Mouse (Mus musculus): ENCODE results near the gene Scn3b. TPM values are rescaled to one million over a fixed set of nuclear protein-coding genes. Genes with fewer than 3 reads are reported as not detected.

Gene Scn3b
- polyA plus RNA-seq, 1 experiment = 7.2 TPM

GRCm38 (mm10) chr9:40299323-40299722 is 30.3 kb downstream of the Scn3b start:
- Histone ChIP-seq H3K36me3 (ENCODE audit: control insufficient read depth, insufficient read depth, low read length, poor library complexity, severe bottlenecking) (peaks cover 11% of the 10 kb centered on the region), H3K9ac (ENCODE audit: low read depth, poor library complexity, severe bottlenecking) (no peak overlapping the region), H3K9me3 (replicated peaks; ENCODE audit: control insufficient read depth, insufficient read depth, low read length, poor library complexity, severe bottlenecking) (no peaks in the 10 kb centered on the region), H3K4me3 (ENCODE audit: low read depth, low read length) (no peak overlapping the region), H3K4me1 (ENCODE audit: control insufficient read depth, insufficient read depth, low read length) (peaks cover 3% of the 10 kb centered on the region), H3K27me3 (ENCODE audit: control insufficient read depth, insufficient read depth, low read length, poor library complexity, severe bottlenecking) (no peaks in the 10 kb centered on the region), H3K27ac (ENCODE audit: insufficient read depth, low read length) (no peak overlapping the region)
- TF ChIP-seq POLR2A (IDR thresholded peaks at IDR 0.05; ENCODE audit: insufficient read depth, low read length) = no peak
- TF ChIP-seq CTCF (IDR thresholded peaks at IDR 0.05; ENCODE audit: low read depth, low read length) = no peak
- no peak for TF ChIP-seq EP300 (IDR thresholded peaks at IDR 0.05; ENCODE audit: insufficient read depth, low read depth, low read length)

- H3K27ac ChIP-seq (ENCODE audit: insufficient read depth, low read length) = no peak overlapping the region
- peaks cover 3% of the 10 kb centered on the region for H3K4me1 ChIP-seq (ENCODE audit: control insufficient read depth, insufficient read depth, low read length)
- H3K4me3 ChIP-seq (ENCODE audit: low read depth, low read length) = no peak overlapping the region
- H3K27me3 ChIP-seq (ENCODE audit: control insufficient read depth, insufficient read depth, low read length, poor library complexity, severe bottlenecking) = no peaks in the 10 kb centered on the region
- peaks cover 12% of the 10 kb centered on the region for H3K36me3 ChIP-seq (ENCODE audit: control insufficient read depth, insufficient read depth, low read length, poor library complexity, severe bottlenecking)
- TF ChIP-seq EP300 (IDR thresholded peaks at IDR 0.05; ENCODE audit: insufficient read depth, low read depth, low read length) (no peak), CTCF (IDR thresholded peaks at IDR 0.05; ENCODE audit: low read depth, low read length) (no peak), POLR2A (IDR thresholded peaks at IDR 0.05; ENCODE audit: insufficient read depth, low read length) (no peak)
- H3K9ac ChIP-seq (ENCODE audit: low read depth, poor library complexity, severe bottlenecking) = no peak overlapping the region
- no peaks in the 10 kb centered on the region for H3K9me3 ChIP-seq (replicated peaks; ENCODE audit: control insufficient read depth, insufficient read depth, low read length, poor library complexity, severe bottlenecking)
Observed at GRCm38 (mm10) chr9:40300018-40300989, 31.3 kb downstream of the Scn3b start.

- Histone ChIP-seq H3K9me3 (replicated peaks; ENCODE audit: control insufficient read depth, insufficient read depth, low read length, poor library complexity, severe bottlenecking) (no peaks in the 10 kb centered on the region), H3K4me3 (ENCODE audit: low read depth, low read length) (no peak overlapping the region), H3K9ac (ENCODE audit: low read depth, poor library complexity, severe bottlenecking) (no peak overlapping the region), H3K36me3 (ENCODE audit: control insufficient read depth, insufficient read depth, low read length, poor library complexity, severe bottlenecking) (peaks cover 13% of the 10 kb centered on the region), H3K27ac (ENCODE audit: insufficient read depth, low read length) (no peak overlapping the region), H3K27me3 (ENCODE audit: control insufficient read depth, insufficient read depth, low read length, poor library complexity, severe bottlenecking) (no peaks in the 10 kb centered on the region), H3K4me1 (ENCODE audit: control insufficient read depth, insufficient read depth, low read length) (peaks cover 3% of the 10 kb centered on the region)
- no peak for TF ChIP-seq CTCF (IDR thresholded peaks at IDR 0.05; ENCODE audit: low read depth, low read length)
- TF ChIP-seq EP300 (IDR thresholded peaks at IDR 0.05; ENCODE audit: insufficient read depth, low read depth, low read length) = no peak
- no peak for TF ChIP-seq POLR2A (IDR thresholded peaks at IDR 0.05; ENCODE audit: insufficient read depth, low read length)
Observed at GRCm38 (mm10) chr9:40301475-40301874, 32.5 kb downstream of the Scn3b start.

GRCm38 (mm10) chr9:40302375-40302774 is 33.4 kb downstream of the Scn3b start:
- H3K9ac ChIP-seq (ENCODE audit: low read depth, poor library complexity, severe bottlenecking) = no peak overlapping the region
- H3K4me1 ChIP-seq (ENCODE audit: control insufficient read depth, insufficient read depth, low read length) = no peaks in the 10 kb centered on the region
- H3K36me3 ChIP-seq (ENCODE audit: control insufficient read depth, insufficient read depth, low read length, poor library complexity, severe bottlenecking) = peaks cover 14% of the 10 kb centered on the region
- H3K27me3 ChIP-seq (ENCODE audit: control insufficient read depth, insufficient read depth, low read length, poor library complexity, severe bottlenecking) = no peaks in the 10 kb centered on the region
- H3K9me3 ChIP-seq (replicated peaks; ENCODE audit: control insufficient read depth, insufficient read depth, low read length, poor library complexity, severe bottlenecking) = no peaks in the 10 kb centered on the region
- no peak overlapping the region for H3K27ac ChIP-seq (ENCODE audit: insufficient read depth, low read length)
- no peak overlapping the region for H3K4me3 ChIP-seq (ENCODE audit: low read depth, low read length)
- TF ChIP-seq CTCF (IDR thresholded peaks at IDR 0.05; ENCODE audit: low read depth, low read length) (no peak), EP300 (IDR thresholded peaks at IDR 0.05; ENCODE audit: insufficient read depth, low read depth, low read length) (no peak), POLR2A (IDR thresholded peaks at IDR 0.05; ENCODE audit: insufficient read depth, low read length) (no peak)

DNA sequence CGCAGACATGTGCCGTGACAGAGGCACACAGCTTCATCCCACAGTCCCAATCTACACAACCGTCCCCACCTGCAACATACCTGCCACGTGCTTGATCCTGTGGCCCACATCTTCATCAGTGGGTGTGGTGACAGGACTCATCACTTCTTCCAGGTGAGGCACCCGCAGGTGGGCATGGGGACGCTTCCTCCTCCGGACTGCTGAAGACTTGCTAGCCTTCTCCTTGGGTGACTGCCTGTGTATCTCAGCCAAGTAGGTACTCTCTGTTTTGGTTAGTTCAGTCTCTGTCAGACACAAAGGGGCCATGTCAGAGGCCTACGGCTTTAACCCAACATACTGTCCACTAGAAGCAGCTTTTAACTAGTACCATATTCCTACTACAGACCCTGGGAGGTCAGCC is 35.2 kb downstream of the Scn3b start:
- no peaks in the 10 kb centered on the region for H3K9me3 ChIP-seq (replicated peaks; ENCODE audit: control insufficient read depth, insufficient read depth, low read length, poor library complexity, severe bottlenecking)
- peaks cover 20% of the 10 kb centered on the region for H3K36me3 ChIP-seq (ENCODE audit: control insufficient read depth, insufficient read depth, low read length, poor library complexity, severe bottlenecking)
- TF ChIP-seq EP300 (IDR thresholded peaks at IDR 0.05; ENCODE audit: insufficient read depth, low read depth, low read length) (no peak), CTCF (IDR thresholded peaks at IDR 0.05; ENCODE audit: low read depth, low read length) (no peak), POLR2A (IDR thresholded peaks at IDR 0.05; ENCODE audit: insufficient read depth, low read length) (no peak)
- H3K9ac ChIP-seq (ENCODE audit: low read depth, poor library complexity, severe bottlenecking) = no peak overlapping the region
- H3K27me3 ChIP-seq (ENCODE audit: control insufficient read depth, insufficient read depth, low read length, poor library complexity, severe bottlenecking) = no peaks in the 10 kb centered on the region
- no peaks in the 10 kb centered on the region for H3K4me1 ChIP-seq (ENCODE audit: control insufficient read depth, insufficient read depth, low read length)
- no peak overlapping the region for H3K4me3 ChIP-seq (ENCODE audit: low read depth, low read length)
- H3K27ac ChIP-seq (ENCODE audit: insufficient read depth, low read length) = no peak overlapping the region

GRCm38 (mm10) chr9:40307311-40307710 is 38.3 kb downstream of the Scn3b start:
- no peaks in the 10 kb centered on the region for H3K27me3 ChIP-seq (ENCODE audit: control insufficient read depth, insufficient read depth, low read length, poor library complexity, severe bottlenecking)
- no peak overlapping the region for H3K4me3 ChIP-seq (ENCODE audit: low read depth, low read length)
- peaks cover 25% of the 10 kb centered on the region for H3K36me3 ChIP-seq (ENCODE audit: control insufficient read depth, insufficient read depth, low read length, poor library complexity, severe bottlenecking)
- TF ChIP-seq CTCF (IDR thresholded peaks at IDR 0.05; ENCODE audit: low read depth, low read length) = no peak
- no peak for TF ChIP-seq EP300 (IDR thresholded peaks at IDR 0.05; ENCODE audit: insufficient read depth, low read depth, low read length)
- no peak for TF ChIP-seq POLR2A (IDR thresholded peaks at IDR 0.05; ENCODE audit: insufficient read depth, low read length)
- H3K27ac ChIP-seq (ENCODE audit: insufficient read depth, low read length) = no peak overlapping the region
- H3K9ac ChIP-seq (ENCODE audit: low read depth, poor library complexity, severe bottlenecking) = no peak overlapping the region
- no peaks in the 10 kb centered on the region for H3K4me1 ChIP-seq (ENCODE audit: control insufficient read depth, insufficient read depth, low read length)
- H3K9me3 ChIP-seq (replicated peaks; ENCODE audit: control insufficient read depth, insufficient read depth, low read length, poor library complexity, severe bottlenecking) = no peaks in the 10 kb centered on the region
